Mouse (Mus musculus): ENCODE data around the gene Prickle2. TPM values are rescaled to one million over a fixed set of nuclear protein-coding genes. Genes with fewer than 3 reads are reported as not detected.

Gene Prickle2
- polyA plus RNA-seq, 1 experiment from 2014 or later: 4.4 TPM

DNA sequence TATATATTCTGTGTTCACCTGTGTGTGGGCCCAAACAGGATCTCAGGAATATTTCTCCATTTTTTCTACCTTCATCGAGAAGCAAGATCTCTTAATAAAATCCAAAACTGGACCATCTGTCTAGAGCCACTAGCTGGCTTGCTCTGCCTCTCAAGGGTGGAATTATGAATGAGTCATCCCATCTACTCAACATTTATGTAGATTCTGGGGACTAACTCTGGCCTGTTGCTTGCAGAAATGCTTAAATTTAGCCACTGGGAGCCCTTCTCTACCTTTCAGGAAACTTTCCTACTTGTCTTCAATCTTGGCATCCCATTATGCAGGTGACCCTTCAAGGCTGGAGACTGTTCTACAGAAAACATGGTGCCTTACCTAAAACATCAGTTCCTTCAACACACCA, 194.0 kb downstream of the Prickle2 start:
- no peaks in the 10 kb centered on the region for H3K36me3 ChIP-seq
- WGBS: 87% methylated on average over 1 of the region's 1 CpGs
- no peaks in the 10 kb centered on the region for H3K9me3 ChIP-seq (replicated peaks)
- no peak overlapping the region for H3K4me2 ChIP-seq
- no peak overlapping the region for H3K4me3 ChIP-seq
- ATAC-seq (replicated peaks; ENCODE audit: insufficient number of reproducible peaks, insufficient read depth, low FRiP score, low read depth): no peak
- H3K27me3 ChIP-seq: no peaks in the 10 kb centered on the region
- peaks cover 6% of the 10 kb centered on the region; the same call in 1 of the 2 replicates for H3K4me1 ChIP-seq (replicated peaks)
- no peak overlapping the region for H3K27ac ChIP-seq
- no peak overlapping the region for H3K9ac ChIP-seq

DNA sequence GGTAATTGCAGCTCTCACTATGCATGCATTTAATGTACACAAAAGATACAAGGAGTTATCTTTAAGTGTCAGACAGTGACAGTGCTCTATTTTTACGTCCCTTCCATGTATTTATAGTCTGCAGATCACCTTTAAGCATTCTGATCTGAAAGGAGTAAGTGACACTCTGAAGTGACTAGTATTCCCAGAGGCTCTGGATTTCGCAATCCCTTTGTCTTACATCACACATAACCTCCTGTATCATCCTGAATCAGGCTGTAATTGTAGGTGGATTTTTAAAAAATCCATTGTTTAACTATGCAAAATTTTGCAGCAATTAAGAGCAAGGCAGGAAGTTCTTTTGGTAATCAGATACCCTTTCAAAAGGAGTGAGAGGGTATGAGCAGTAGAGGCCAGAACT, 196.2 kb downstream of the Prickle2 start:
- Histone ChIP-seq H3K9ac (no peak overlapping the region), H3K4me3 (no peak overlapping the region), H3K9me3 (replicated peaks) (no peaks in the 10 kb centered on the region), H3K27ac (no peak overlapping the region), H3K27me3 (no peaks in the 10 kb centered on the region), H3K36me3 (no peaks in the 10 kb centered on the region), H3K4me1 (replicated peaks) (peaks cover 6% of the 10 kb centered on the region; the same call in 1 of the 2 replicates), H3K4me2 (no peak overlapping the region)
- WGBS: 42% methylated on average over 2 of the region's 2 CpGs
- no peak for ATAC-seq (replicated peaks; ENCODE audit: insufficient number of reproducible peaks, insufficient read depth, low FRiP score, low read depth)

DNA sequence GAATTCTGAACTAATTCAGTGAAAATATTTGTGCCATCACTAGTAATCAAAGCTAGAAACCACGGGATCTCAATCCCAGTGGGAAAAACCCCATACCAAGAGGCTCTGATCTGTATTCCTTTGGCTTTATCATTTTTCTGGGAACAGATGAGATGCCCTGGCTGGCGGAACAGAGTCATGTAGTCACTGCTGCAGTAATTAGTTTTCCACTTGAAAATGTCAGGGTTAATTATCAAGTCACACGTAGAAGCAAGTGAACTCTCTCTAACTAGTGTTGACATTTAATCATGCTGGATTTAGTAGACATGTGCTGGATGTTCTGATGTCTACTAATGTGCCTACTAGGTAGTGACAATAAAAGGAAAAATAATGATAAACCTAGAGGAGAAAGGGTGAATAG, 199.7 kb downstream of the Prickle2 start:
- Histone ChIP-seq H3K4me2 (no peak overlapping the region), H3K9ac (no peak overlapping the region), H3K36me3 (no peaks in the 10 kb centered on the region), H3K27me3 (no peaks in the 10 kb centered on the region), H3K9me3 (replicated peaks) (no peaks in the 10 kb centered on the region), H3K4me3 (no peak overlapping the region), H3K27ac (no peak overlapping the region), H3K4me1 (replicated peaks) (peaks cover 6% of the 10 kb centered on the region; the same call in 1 of the 2 replicates)
- 54% methylated on average over 3 of the region's 3 CpGs for WGBS
- no peak for ATAC-seq (replicated peaks; ENCODE audit: insufficient number of reproducible peaks, insufficient read depth, low FRiP score, low read depth)

DNA sequence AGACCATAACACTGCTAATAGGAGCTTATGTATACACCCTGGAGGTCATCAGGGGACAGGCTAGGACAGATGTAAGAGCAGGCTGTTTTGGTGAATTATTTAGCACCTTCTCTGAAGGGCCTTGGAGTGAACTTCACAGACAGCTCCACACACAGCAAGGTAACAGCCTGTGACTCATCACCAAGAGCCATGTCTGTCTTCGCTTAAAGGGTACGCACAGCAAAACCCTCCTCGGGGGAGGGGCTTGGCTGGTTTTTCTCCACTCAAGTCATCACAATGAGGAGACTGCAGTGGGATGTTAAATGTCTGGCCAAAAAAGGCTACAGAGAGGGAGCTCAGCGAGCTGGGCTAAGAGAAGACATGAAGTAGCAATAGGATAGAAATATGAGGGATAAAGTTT, 206.5 kb downstream of the Prickle2 start:
- Histone ChIP-seq H3K9me3 (replicated peaks) (no peaks in the 10 kb centered on the region), H3K9ac (no peak overlapping the region), H3K27me3 (no peaks in the 10 kb centered on the region), H3K36me3 (no peaks in the 10 kb centered on the region), H3K4me1 (replicated peaks) (peaks cover 25% of the 10 kb centered on the region), H3K27ac (peak overlapping the region; percentile 69), H3K4me2 (no peak overlapping the region), H3K4me3 (no peak overlapping the region)
- 40% methylated on average over 4 of the region's 4 CpGs for WGBS
- no peak for ATAC-seq (replicated peaks; ENCODE audit: insufficient number of reproducible peaks, insufficient read depth, low FRiP score, low read depth)

DNA sequence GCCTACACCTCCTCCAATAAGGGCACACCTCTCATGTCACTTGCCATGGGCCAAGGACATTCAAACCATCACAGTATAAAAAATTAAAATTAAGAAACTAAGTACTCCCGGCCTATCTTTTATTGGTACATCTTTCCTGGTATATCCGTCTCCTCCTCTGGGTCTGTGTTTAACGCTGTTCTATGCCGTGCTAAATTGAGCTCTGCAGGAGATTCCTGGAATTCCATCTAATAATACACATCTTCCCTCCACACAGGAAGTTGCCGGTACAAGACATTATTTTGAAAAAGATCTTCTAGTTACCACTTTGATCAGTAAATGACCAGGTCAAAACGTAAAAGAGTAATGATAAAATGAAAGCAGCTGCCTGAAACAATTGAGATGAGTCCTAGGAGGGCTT, 207.4 kb downstream of the Prickle2 start:
- Histone ChIP-seq H3K27me3 (no peaks in the 10 kb centered on the region), H3K9ac (no peak overlapping the region), H3K36me3 (no peaks in the 10 kb centered on the region), H3K4me1 (replicated peaks) (peaks cover 25% of the 10 kb centered on the region), H3K4me2 (peak overlapping the region; percentile 29), H3K27ac (peak overlapping the region; percentile 69), H3K9me3 (replicated peaks) (no peaks in the 10 kb centered on the region), H3K4me3 (no peak overlapping the region)
- 13% methylated on average over 6 of the region's 6 CpGs for WGBS
- ATAC-seq (replicated peaks; ENCODE audit: insufficient number of reproducible peaks, insufficient read depth, low FRiP score, low read depth): peak; percentile 67; the same call in 1 of the 2 replicates

DNA sequence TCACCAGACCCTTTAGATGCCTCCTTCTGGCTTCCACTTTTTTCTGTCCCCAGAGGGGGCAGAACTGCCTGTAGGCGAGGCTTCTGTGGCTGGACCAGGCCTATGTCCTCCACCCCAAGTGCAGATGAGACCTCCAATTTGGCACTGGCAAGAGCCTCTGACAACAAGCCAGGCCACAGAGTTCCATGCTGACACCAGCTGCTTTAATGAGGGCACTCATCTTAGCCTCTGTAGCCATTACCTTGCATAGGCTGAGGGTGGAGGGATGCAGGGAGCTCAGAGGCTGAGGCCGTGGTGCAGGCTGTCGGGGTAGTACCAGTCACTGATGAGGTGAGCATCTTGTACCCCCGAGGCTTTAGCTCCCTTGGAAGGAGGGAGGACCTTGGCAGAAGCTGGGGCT, 208.7 kb downstream of the Prickle2 start:
- peaks cover 25% of the 10 kb centered on the region for H3K4me1 ChIP-seq (replicated peaks)
- H3K9me3 ChIP-seq (replicated peaks): no peaks in the 10 kb centered on the region
- H3K4me2 ChIP-seq: no peak overlapping the region
- H3K4me3 ChIP-seq: no peak overlapping the region
- no peaks in the 10 kb centered on the region for H3K36me3 ChIP-seq
- H3K27me3 ChIP-seq: no peaks in the 10 kb centered on the region
- H3K9ac ChIP-seq: no peak overlapping the region
- 72% methylated on average over 4 of the region's 4 CpGs for WGBS
- H3K27ac ChIP-seq: no peak overlapping the region
- ATAC-seq (replicated peaks; ENCODE audit: insufficient number of reproducible peaks, insufficient read depth, low FRiP score, low read depth): no peak

DNA sequence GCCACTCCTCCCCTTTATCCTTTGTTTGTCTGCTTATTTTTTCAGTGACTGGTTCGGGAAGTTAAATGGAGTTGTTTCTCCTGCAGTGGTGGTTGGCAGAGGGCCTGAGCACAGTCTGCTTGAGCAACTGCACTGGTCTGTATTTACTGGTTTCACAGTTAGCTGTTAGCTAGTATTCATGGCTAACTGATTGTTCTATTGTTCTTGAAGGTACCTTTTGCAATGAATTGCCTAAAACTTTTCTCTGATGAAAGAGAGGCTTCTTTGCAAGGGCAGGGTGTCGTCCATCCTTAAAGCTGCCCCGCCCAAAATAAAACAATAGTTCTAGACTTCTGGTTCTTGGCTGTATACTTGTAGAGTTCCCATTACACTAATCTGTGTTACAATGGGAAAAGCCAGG, 210.5 kb downstream of the Prickle2 start:
- H3K4me1 ChIP-seq (replicated peaks): peaks cover 31% of the 10 kb centered on the region
- no peak for ATAC-seq (replicated peaks; ENCODE audit: insufficient number of reproducible peaks, insufficient read depth, low FRiP score, low read depth)
- no peak overlapping the region for H3K4me3 ChIP-seq
- no peak overlapping the region for H3K9ac ChIP-seq
- H3K27me3 ChIP-seq: no peaks in the 10 kb centered on the region
- H3K27ac ChIP-seq: no peak overlapping the region
- H3K9me3 ChIP-seq (replicated peaks): no peaks in the 10 kb centered on the region
- no peak overlapping the region for H3K4me2 ChIP-seq
- no peaks in the 10 kb centered on the region for H3K36me3 ChIP-seq
- WGBS: 70% methylated on average over 3 of the region's 3 CpGs

DNA sequence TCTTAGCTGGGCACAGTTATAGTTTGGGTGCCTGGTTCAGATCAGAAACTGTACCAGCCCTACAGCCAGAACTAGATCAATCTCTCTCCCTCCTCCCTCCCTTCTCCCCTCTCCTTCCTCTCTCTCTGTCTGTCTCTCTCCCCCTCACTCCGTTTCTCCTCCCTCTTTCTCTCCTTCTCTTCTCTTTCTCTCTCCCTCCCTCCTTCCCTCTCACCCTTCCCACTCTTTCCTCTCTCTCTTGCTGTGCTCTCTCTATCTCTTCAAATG, 224.3 kb downstream of the Prickle2 start:
- Histone ChIP-seq H3K36me3 (no peaks in the 10 kb centered on the region), H3K9me3 (replicated peaks) (no peaks in the 10 kb centered on the region), H3K4me3 (peak overlapping the region; percentile 55), H3K4me2 (peak overlapping the region; percentile 69), H3K27me3 (no peaks in the 10 kb centered on the region), H3K9ac (no peak overlapping the region), H3K4me1 (replicated peaks) (peaks cover 16% of the 10 kb centered on the region), H3K27ac (peak overlapping the region; percentile 79; the same call in 1 of the 2 replicates)
- no peak for ATAC-seq (replicated peaks; ENCODE audit: insufficient number of reproducible peaks, insufficient read depth, low FRiP score, low read depth)
- WGBS: 17% methylated on average over 1 of the region's 1 CpGs

DNA sequence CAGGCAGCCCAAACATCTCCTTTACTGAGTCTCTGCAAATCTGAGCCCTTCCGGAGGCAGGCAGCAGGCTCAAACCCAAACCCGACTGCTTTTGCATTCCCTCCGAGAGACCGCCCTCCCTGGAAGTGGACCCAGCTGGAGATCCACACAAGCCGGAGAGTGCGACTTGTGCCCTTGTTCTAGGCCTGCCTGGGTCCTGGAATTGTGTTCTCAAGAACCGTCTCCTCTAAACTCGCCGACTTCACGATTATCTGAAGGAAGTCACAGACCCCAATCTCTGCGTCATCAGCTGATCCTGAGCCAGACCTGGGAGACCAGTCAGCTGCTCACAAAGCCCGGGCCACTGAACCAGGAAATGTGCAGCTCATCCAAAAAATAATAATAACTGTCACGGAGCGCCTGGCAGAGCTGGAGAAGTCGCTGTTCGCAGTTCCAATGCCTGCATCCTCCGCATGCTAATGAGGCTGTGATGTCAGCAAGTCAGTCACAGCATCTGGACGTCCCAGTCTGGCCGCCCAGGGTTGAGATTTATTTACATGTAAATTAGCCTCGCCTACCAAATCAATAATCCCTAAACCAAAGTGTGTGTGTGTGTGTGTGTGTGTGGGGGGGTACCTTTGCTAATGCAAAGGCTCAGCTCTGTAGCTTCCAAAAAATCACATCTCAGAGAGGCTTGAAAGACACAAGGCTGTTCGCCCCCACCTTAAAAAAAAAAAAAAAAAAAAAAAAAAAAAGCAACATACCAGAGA, 224.8 kb downstream of the Prickle2 start:
- H3K27me3 ChIP-seq: no peaks in the 10 kb centered on the region
- ATAC-seq (replicated peaks; ENCODE audit: insufficient number of reproducible peaks, insufficient read depth, low FRiP score, low read depth): peak; percentile 47; the same call in 1 of the 2 replicates
- under 1% methylated on average over 21 of the region's 21 CpGs for WGBS

DNA sequence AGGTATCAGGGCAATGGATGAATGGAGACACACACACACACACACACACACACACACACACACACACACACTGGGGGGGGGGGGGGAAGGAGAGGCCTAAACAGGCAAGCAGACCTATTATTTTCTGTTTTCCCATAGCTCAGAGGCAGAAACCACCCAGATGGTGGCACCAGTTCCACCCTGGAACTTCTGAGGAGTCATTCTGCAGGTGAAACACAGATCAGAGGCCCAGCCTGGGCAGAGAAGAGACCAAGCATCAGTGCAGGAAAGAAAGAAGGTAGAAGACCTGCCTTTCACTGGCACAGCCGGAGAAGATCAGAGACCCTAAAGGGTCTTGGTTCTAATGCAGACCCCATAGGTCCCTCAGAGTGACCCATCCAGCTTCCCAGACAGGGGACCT, 227.3 kb downstream of the Prickle2 start:
- H3K27ac ChIP-seq: no peak overlapping the region
- WGBS: 91% methylated on average over 1 of the region's 1 CpGs
- peak overlapping the region; percentile 27; the same call in 1 of the 2 replicates for H3K4me2 ChIP-seq
- no peaks in the 10 kb centered on the region for H3K9me3 ChIP-seq (replicated peaks)
- H3K4me3 ChIP-seq: 0 out of 2 replicates have a peak overlapping the region, but pooled peaks have one; percentile 55
- H3K9ac ChIP-seq: 0 out of 2 replicates have a peak overlapping the region, but pooled peaks have one; percentile 28
- ATAC-seq (replicated peaks; ENCODE audit: insufficient number of reproducible peaks, insufficient read depth, low FRiP score, low read depth): no peak
- no peaks in the 10 kb centered on the region for H3K27me3 ChIP-seq
- H3K36me3 ChIP-seq: no peaks in the 10 kb centered on the region
- peaks cover 18% of the 10 kb centered on the region for H3K4me1 ChIP-seq (replicated peaks)

More for the DNA sequence above, 224.8 kb downstream of the Prickle2 start:
- no peaks in the 10 kb centered on the region for H3K36me3 ChIP-seq
- H3K4me1 ChIP-seq (replicated peaks): peaks cover 16% of the 10 kb centered on the region
- peak overlapping the region; percentile 51 for H3K9ac ChIP-seq
- H3K4me2 ChIP-seq: peak overlapping the region; percentile 69
- peak overlapping the region; percentile 79 for H3K27ac ChIP-seq
- H3K4me3 ChIP-seq: peak overlapping the region; percentile 55
- H3K9me3 ChIP-seq (replicated peaks): no peaks in the 10 kb centered on the region

DNA sequence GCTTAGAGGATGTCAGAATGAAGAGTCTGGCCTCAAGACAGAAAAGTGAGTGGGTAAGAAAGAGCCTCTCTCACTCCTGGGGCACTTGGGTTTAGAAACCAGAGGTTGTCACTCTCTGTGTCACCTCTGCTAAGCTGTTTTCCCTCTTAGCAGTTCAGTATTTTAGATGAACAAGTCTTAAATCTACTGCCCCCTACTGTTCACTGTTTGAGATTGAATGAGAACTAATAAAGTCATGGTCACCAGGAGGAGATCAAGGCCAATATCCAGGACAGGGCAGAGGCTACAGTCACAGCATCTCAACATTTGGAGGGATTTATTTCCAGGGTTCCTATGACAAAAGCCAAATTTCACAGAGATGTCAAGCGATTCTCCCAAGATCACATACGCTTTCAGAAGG, 228.3 kb downstream of the Prickle2 start:
- Histone ChIP-seq H3K4me2 (no peak overlapping the region), H3K4me3 (no peak overlapping the region), H3K36me3 (no peaks in the 10 kb centered on the region), H3K4me1 (replicated peaks) (peaks cover 18% of the 10 kb centered on the region), H3K9me3 (replicated peaks) (no peaks in the 10 kb centered on the region), H3K9ac (no peak overlapping the region), H3K27me3 (no peaks in the 10 kb centered on the region), H3K27ac (no peak overlapping the region)
- 86% methylated on average over 2 of the region's 2 CpGs for WGBS
- ATAC-seq (replicated peaks; ENCODE audit: insufficient number of reproducible peaks, insufficient read depth, low FRiP score, low read depth): no peak

DNA sequence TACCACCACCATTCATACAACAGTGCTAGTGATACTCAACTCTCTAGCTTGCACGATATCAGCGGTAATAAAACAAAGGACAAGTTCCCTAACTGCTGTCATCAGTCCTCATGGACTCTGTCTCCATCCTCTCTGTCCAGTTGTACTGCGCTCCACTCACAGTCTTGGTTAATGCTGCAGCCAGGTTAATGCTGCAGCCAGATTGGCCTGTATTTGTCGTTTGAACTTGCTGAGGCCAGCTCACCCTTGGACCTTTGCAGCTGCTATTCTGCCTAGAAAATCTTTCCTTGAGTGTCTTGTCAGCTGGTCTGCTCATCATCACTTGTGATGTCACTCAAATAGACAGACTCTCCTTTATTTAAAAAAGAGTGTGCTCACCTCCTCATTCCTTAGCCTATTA, 236.5 kb downstream of the Prickle2 start:
- Histone ChIP-seq H3K4me2 (no peak overlapping the region), H3K27me3 (no peaks in the 10 kb centered on the region)
- ATAC-seq (replicated peaks; ENCODE audit: insufficient number of reproducible peaks, insufficient read depth, low FRiP score, low read depth): no peak

More for the DNA sequence above, 236.5 kb downstream of the Prickle2 start:
- peak overlapping the region; percentile 82 for H3K27ac ChIP-seq
- H3K9ac ChIP-seq: no peak overlapping the region
- 52% methylated on average over 4 of the region's 4 CpGs for WGBS
- no peaks in the 10 kb centered on the region for H3K36me3 ChIP-seq
- peaks cover 41% of the 10 kb centered on the region for H3K4me1 ChIP-seq (replicated peaks)
- no peak overlapping the region for H3K4me3 ChIP-seq
- H3K9me3 ChIP-seq (replicated peaks): no peaks in the 10 kb centered on the region
